Mouse (Mus musculus): Measurements from ENCODE around the gene Tspan14. TPM values are rescaled to one million over a fixed set of nuclear protein-coding genes. Genes with fewer than 3 reads are reported as not detected.

The Tspan14 gene
- polyA plus RNA-seq, 1 experiment from 2014 or later, result 87.6 TPM

- Histone ChIP-seq H3K9ac (no peak overlapping the region), H3K4me2 (replicated peaks) (no peak overlapping the region), H3K27ac (no peak overlapping the region), H3K9me3 (no peaks in the 10 kb centered on the region), H3K4me3 (no peak overlapping the region), H3K4me1 (no peaks in the 10 kb centered on the region), H3K36me3 (no peaks in the 10 kb centered on the region), H3K27me3 (no peaks in the 10 kb centered on the region)
- WGBS, result 73% methylated on average over 6 of the region's 6 CpGs
- 0 out of 2 replicates have a peak, but pooled peaks have one; percentile 48 for ATAC-seq (ENCODE audit: insufficient number of reproducible peaks, insufficient read depth, low FRiP score, low TSS enrichment)
Observed at GRCm38 (mm10) chr14:40975127-40975721, 8.6 kb upstream of the Tspan14 start.

- H3K4me3 ChIP-seq, result no peak overlapping the region
- no peaks in the 10 kb centered on the region for H3K9me3 ChIP-seq
- peak overlapping the region; percentile 86 for H3K4me2 ChIP-seq (replicated peaks)
- no peak overlapping the region for H3K27ac ChIP-seq
- ATAC-seq (ENCODE audit: insufficient number of reproducible peaks, insufficient read depth, low FRiP score, low TSS enrichment), result no peak
- 94% methylated on average over 2 of the region's 2 CpGs for WGBS
- H3K27me3 ChIP-seq, result no peaks in the 10 kb centered on the region
- H3K36me3 ChIP-seq, result no peaks in the 10 kb centered on the region
- H3K4me1 ChIP-seq, result peaks cover 16% of the 10 kb centered on the region
- H3K9ac ChIP-seq, result no peak overlapping the region
Observed at GRCm38 (mm10) chr14:40968051-40968450, 1.4 kb upstream of the Tspan14 start.

DNA sequence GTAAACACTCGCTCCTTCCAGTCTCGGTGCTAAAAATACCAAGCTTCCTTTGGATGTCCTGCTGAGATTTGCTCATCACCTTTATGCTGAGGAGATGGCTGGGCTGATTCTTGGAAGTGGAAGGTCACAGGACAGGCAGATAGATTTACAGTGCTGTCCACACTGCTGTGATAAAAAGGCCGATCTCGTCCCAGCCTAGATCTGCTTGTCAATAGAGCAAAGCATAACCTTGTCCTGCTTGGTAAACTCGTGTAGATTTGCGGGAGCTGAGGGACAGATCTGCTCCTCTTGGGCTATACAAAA lies 942 bp upstream of the Tspan14 start:
- H3K9ac ChIP-seq, result peak overlapping the region; percentile 52; the same call in 1 of the 2 replicates
- no peaks in the 10 kb centered on the region for H3K36me3 ChIP-seq
- H3K4me3 ChIP-seq, result peak overlapping the region; percentile 83
- ATAC-seq (ENCODE audit: insufficient number of reproducible peaks, insufficient read depth, low FRiP score, low TSS enrichment), result no peak
- 3% methylated on average over 6 of the region's 6 CpGs for WGBS
- H3K27me3 ChIP-seq, result no peaks in the 10 kb centered on the region
- H3K4me2 ChIP-seq (replicated peaks), result peak overlapping the region; percentile 86
- peak overlapping the region; percentile 67 for H3K27ac ChIP-seq
- H3K9me3 ChIP-seq, result no peaks in the 10 kb centered on the region
- H3K4me1 ChIP-seq, result peaks cover 21% of the 10 kb centered on the region

DNA sequence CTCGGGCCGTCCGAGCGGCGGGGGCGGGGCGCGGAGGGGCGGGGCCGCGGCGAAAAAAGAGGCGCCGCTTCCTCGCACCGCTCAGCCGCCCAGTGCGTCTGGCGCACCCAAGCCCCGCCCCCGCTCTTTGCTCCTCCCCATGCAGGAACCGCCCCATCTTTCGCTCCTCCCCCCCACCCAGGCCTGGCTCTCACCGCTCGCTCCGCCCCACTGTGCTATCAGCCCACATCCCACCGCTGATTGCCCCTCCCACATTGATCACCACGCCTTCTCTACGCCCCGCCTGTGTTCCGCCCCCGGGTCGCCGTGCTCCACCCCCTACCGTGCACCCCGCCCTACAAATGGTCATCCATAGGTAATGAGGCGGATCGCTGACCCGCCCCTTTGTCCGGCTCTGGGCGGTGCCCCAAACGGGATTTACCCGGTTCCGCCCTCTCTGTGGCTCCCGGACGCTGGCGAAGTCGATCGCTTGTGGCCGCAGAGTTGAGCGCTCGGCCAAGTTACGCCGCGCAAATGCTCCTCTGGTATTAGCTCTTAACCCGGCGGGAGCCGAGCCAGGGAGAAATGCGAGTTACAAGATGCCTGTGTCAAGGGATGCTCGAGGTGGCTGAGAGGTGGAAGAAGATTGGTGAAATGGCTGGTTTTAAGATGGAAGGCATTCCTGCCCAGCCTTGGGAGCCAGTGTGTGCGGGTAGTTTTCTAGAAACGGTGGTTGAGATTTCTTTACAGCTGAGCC lies 423 bp upstream of the Tspan14 start:
- Histone ChIP-seq H3K27ac (peak overlapping the region; percentile 78), H3K27me3 (no peaks in the 10 kb centered on the region), H3K9me3 (no peaks in the 10 kb centered on the region), H3K9ac (peak overlapping the region; percentile 81), H3K4me3 (peak overlapping the region; percentile 83), H3K4me1 (peaks cover 26% of the 10 kb centered on the region), H3K4me2 (replicated peaks) (peak overlapping the region; percentile 86), H3K36me3 (no peaks in the 10 kb centered on the region)
- ATAC-seq (ENCODE audit: insufficient number of reproducible peaks, insufficient read depth, low FRiP score, low TSS enrichment), result peak; percentile 93
- WGBS, result under 1% methylated on average over 52 of the region's 62 CpGs

DNA sequence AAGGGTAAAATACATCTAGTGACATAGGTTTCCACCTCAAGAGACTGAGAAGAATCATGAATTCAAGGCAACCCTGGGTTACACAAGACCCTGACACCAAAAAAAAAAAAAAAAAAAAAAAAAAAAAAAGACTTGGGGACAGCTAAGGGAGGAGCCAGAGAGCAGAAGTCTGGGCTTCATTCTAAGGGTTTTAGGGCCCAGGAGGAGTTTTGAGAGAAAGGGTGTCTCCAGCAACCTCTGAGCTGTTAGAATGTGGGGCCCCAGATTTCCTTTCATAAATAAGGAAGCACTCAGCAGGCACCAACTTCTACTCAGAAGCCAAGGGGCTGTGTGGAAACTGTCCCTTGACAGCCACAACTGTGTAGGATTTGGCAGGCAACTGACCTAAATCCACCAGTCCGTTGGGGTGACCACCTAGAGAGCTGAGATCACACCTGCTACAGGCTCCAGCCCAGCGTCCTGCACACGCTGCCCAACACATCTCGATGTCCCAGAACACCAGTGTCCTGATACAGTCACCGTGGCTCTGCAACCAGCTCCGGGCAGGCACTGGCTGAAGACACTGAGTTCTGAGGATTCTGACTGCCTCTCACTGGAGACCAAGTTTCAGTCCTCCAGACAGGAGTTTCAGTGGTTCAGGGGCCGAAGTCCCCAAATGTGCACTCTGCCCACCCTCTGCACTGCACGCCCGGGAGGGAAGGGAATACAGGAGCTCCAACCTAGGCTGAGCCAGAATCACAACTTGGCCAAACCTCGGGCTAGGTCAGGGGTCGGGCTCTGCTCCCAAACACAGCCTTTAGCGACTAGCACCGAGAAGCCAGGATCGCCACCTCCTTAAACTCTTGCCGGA lies 875 bp downstream of the Tspan14 start:
- H3K9ac ChIP-seq, result peak overlapping the region; percentile 81
- no peaks in the 10 kb centered on the region for H3K27me3 ChIP-seq
- peak overlapping the region; percentile 83 for H3K4me3 ChIP-seq
- ATAC-seq (ENCODE audit: insufficient number of reproducible peaks, insufficient read depth, low FRiP score, low TSS enrichment), result peak; percentile 7; the same call in 1 of the 2 replicates
- under 1% methylated on average over 15 of the region's 15 CpGs for WGBS
- peak overlapping the region; percentile 86 for H3K4me2 ChIP-seq (replicated peaks)
- H3K4me1 ChIP-seq, result peaks cover 27% of the 10 kb centered on the region
- peak overlapping the region; percentile 78 for H3K27ac ChIP-seq
- H3K36me3 ChIP-seq, result no peaks in the 10 kb centered on the region
- no peaks in the 10 kb centered on the region for H3K9me3 ChIP-seq

DNA sequence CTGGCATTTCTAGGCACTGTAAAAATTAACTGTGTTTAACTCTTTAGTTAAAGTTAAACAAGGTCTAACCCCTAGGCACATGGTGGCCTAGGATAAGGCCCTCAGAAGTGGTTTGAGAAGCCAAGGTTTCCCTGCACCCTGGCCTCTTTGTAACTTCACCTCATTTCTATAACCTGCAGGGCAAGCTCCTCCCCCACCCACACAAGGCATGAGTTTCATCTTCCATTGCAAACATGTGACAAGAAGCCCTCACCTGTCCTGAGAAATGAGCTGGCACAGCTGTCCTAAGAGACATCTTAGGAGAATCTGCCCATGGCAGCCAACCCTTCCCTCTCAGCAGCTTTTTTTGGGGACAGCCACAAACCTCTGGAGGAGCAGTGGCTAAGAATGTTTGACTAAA lies 1.7 kb downstream of the Tspan14 start:
- Histone ChIP-seq H3K4me3 (peak overlapping the region; percentile 83), H3K4me2 (replicated peaks) (peak overlapping the region; percentile 86), H3K9me3 (no peaks in the 10 kb centered on the region), H3K36me3 (no peaks in the 10 kb centered on the region), H3K27me3 (no peaks in the 10 kb centered on the region), H3K9ac (peak overlapping the region; percentile 21; the same call in 1 of the 2 replicates), H3K27ac (no peak overlapping the region), H3K4me1 (peaks cover 34% of the 10 kb centered on the region)
- ATAC-seq (ENCODE audit: insufficient number of reproducible peaks, insufficient read depth, low FRiP score, low TSS enrichment), result no peak

- H3K4me2 ChIP-seq (replicated peaks), result 0 out of 2 replicates have a peak overlapping the region, but pooled peaks have one; percentile 9
- H3K4me1 ChIP-seq, result peaks cover 40% of the 10 kb centered on the region
- no peak for ATAC-seq (ENCODE audit: insufficient number of reproducible peaks, insufficient read depth, low FRiP score, low TSS enrichment)
Observed at GRCm38 (mm10) chr14:40964214-40964610, 2.4 kb downstream of the Tspan14 start.

DNA sequence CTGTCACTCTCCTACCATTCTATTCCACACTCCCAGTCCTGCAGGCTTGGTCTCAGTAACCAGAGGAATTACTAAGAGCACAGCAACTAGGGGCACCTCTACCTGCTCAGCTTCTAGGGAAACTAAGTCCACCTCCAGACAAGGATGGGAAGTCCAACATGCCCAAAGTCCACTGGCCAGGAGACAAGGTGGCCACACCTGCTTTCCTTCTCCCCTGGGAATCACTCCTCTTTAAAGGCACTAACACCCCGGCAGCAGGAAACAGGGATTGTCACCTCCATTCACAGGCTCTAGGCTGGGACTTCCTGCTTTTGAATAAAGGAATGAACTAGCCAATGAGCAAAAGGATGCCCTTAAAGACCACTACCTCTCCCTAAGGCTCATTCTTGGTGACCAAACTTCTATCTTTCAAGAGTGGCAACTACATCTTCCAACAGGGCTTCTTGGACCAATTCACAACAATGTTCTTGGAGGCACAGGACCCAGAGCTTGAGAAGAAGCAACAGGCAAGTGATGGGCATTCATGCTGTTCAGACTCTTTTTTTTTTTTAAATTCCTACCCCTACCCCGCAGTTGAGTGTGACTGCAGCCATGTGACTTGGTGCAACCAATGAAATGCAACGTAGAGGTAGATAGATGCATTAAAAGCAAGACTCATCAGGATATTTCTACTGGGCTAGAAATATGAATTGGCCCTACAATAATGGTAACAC lies 3.0 kb downstream of the Tspan14 start:
- peaks cover 45% of the 10 kb centered on the region for H3K4me1 ChIP-seq
- WGBS, result 69% methylated on average over 3 of the region's 3 CpGs

More at GRCm38 (mm10) chr14:40964214-40964610, 2.4 kb downstream of the Tspan14 start:
- 94% methylated on average over 3 of the region's 3 CpGs for WGBS
- no peak overlapping the region for H3K27ac ChIP-seq
- H3K36me3 ChIP-seq, result no peaks in the 10 kb centered on the region
- no peak overlapping the region for H3K9ac ChIP-seq
- no peaks in the 10 kb centered on the region for H3K9me3 ChIP-seq
- no peaks in the 10 kb centered on the region for H3K27me3 ChIP-seq
- H3K4me3 ChIP-seq, result no peak overlapping the region

DNA sequence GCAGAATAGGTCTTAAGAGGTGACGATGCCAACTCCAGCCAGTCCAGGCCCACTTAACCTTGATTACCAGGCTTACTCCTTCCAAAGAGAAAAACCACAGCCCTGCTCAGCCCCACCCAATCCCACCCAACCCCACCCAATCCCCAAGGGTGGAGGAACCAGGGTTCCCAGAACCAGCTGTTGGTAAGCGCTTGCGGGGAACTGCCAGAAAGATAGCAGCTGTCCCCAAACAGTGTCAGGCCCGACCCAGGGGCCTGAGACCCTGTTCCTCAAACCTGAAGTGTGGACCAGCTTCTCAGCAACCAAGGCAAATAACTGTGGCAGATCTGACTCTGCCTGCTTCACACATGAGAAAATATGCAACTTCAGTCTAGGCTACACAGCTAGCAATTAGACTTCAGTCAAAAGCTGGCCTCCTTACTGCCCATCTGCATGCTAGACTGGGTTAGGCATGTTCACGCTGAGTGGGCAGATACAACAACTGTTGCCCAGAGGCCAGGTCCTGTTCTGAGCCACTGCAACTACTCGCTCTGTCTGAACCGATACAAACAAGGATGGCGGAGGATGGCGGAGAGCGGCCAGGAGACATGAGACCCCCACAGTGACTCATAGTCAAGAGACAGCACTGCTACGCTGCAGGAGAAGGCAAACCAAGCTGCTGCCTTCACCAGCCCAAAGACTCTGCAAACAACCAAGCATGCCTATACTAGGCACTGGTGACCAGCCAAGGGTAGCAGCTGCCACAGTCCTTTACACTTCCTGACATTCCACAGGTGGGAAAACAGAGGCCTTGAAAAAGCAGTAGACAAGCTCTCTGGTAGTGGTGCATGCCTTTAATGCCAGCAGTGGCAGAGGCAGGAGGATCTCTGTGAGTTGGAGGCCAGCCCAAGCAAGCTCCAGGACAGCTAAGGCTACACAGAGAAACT lies 4.0 kb downstream of the Tspan14 start:
- 0 out of 2 replicates have a peak overlapping the region, but pooled peaks have one; percentile 37 for H3K27ac ChIP-seq
- H3K36me3 ChIP-seq, result no peaks in the 10 kb centered on the region
- 83% methylated on average over 11 of the region's 11 CpGs for WGBS
- H3K27me3 ChIP-seq, result no peaks in the 10 kb centered on the region
- ATAC-seq (ENCODE audit: insufficient number of reproducible peaks, insufficient read depth, low FRiP score, low TSS enrichment), result no peak
- peaks cover 56% of the 10 kb centered on the region for H3K4me1 ChIP-seq
- H3K9ac ChIP-seq, result no peak overlapping the region
- H3K4me3 ChIP-seq, result no peak overlapping the region
- H3K9me3 ChIP-seq, result no peaks in the 10 kb centered on the region
- no peak overlapping the region for H3K4me2 ChIP-seq (replicated peaks)

More for the DNA sequence above, 3.0 kb downstream of the Tspan14 start:
- H3K27ac ChIP-seq, result no peak overlapping the region
- ATAC-seq (ENCODE audit: insufficient number of reproducible peaks, insufficient read depth, low FRiP score, low TSS enrichment), result no peak
- no peaks in the 10 kb centered on the region for H3K36me3 ChIP-seq
- H3K9me3 ChIP-seq, result no peaks in the 10 kb centered on the region
- no peak overlapping the region for H3K4me2 ChIP-seq (replicated peaks)
- H3K4me3 ChIP-seq, result no peak overlapping the region
- H3K9ac ChIP-seq, result no peak overlapping the region
- H3K27me3 ChIP-seq, result no peaks in the 10 kb centered on the region

GRCm38 (mm10) chr14:40960237-40960636 lies 6.4 kb downstream of the Tspan14 start:
- Histone ChIP-seq H3K4me2 (replicated peaks) (no peak overlapping the region), H3K27ac (peak overlapping the region; percentile 60; the same call in 1 of the 2 replicates), H3K9ac (no peak overlapping the region), H3K27me3 (no peaks in the 10 kb centered on the region), H3K9me3 (no peaks in the 10 kb centered on the region), H3K4me3 (no peak overlapping the region), H3K4me1 (peaks cover 78% of the 10 kb centered on the region), H3K36me3 (no peaks in the 10 kb centered on the region)
- WGBS, result 53% methylated on average over 4 of the region's 4 CpGs
- no peak for ATAC-seq (ENCODE audit: insufficient number of reproducible peaks, insufficient read depth, low FRiP score, low TSS enrichment)

Data from embryonic facial prominence, embryonic 12.5 days (tissue).